Mouse (Mus musculus): ENCODE results near the gene Plekho1.

DNA sequence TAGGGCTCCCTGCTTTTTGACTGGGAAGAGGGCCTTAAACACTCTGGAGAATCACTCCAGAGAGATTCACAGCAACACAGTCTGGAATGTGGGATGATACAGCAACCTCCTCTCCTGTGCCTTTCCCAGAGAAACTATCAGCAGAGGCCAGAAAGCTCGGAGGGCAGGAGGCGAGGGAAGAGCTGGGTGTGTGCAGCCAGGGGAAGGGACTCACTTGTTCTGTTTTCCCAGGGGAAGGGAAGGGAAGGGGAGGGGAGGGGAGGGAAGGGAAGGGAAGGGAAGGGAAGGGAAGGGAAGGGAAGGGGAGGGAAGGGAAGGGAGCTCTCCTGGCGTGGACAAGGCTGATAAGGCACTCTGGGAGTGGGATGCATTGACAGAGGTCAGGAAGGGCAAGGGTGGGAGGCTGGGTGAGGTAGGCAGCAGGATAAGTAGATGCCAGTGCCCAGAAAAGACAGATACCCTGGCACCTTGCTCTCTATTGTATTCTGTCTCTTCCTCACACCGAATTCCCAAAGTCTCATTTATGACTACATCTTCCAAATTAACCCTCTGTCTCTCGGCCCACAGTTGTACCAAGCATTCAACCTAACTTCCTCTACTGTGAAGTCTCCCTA, 2.7 kb downstream of the Plekho1 start:
- TF ChIP-seq CTCF (IDR thresholded peaks at IDR 0.05; ENCODE audit: insufficient read depth, low read length) (no peak), POLR2A (IDR thresholded peaks at IDR 0.05; ENCODE audit: borderline replicate concordance, extremely low read depth, low read depth, low read length) (no peak; the same call in 1 of the 2 replicates)

Data from lung, adult 2 months (tissue).